Mouse (Mus musculus): ENCODE data around the gene Mrpl44. TPM values are rescaled to one million over a fixed set of nuclear protein-coding genes. Genes with fewer than 3 reads are reported as not detected.

Gene Mrpl44
- 19.5 TPM for polyA plus RNA-seq (2015; fragmentation: Illumina TruSeq; extraction: RNeasy Lipid Tissue Mini Kit (QIAGEN cat#74804); ENCODE audit: insufficient read depth, low replicate concordance)

GRCm38 (mm10) chr1:79775927-79776458, at the start of gene Mrpl44, which contains the start of gene Wdfy1:
Mrpl44 (plus strand) TSS chr1:79776018.
Wdfy1 (minus strand) TSS chr1:79776143.

Other genes starting within 250 kb of the Mrpl44 start
- 64.6 TPM for gene Ap1s3, start 104.0 kb upstream of the Mrpl44 start, polyA plus RNA-seq (2015; fragmentation: Illumina TruSeq; extraction: RNeasy Lipid Tissue Mini Kit (QIAGEN cat#74804); ENCODE audit: insufficient read depth, low replicate concordance)
- 24.0 TPM for gene Wdfy1, start 125 bp downstream of the Mrpl44 start, polyA plus RNA-seq (2015; fragmentation: Illumina TruSeq; extraction: RNeasy Lipid Tissue Mini Kit (QIAGEN cat#74804); ENCODE audit: insufficient read depth, low replicate concordance)
- gene Serpine2, start 85.2 kb downstream of the Mrpl44 start, polyA plus RNA-seq (2015; fragmentation: Illumina TruSeq; extraction: RNeasy Lipid Tissue Mini Kit (QIAGEN cat#74804); ENCODE audit: insufficient read depth, low replicate concordance) = 7.9 TPM

All from spleen, adult 10 weeks (tissue).